Mouse (Mus musculus) myocyte (in vitro differentiated cells): ENCODE measurements at regions not wholly inside any gene's neighbourhood (a gene's known extent, or its start where the extent isn't known, plus 50 kb on each side); places are given as distances from the start of the nearest gene placed in this dataset.

Experiments
- E2F4 ChIP-seq: IDR thresholded peaks from one replicate; pipeline ENCODE4 v1.6.1; 2011; ENCODE audit warnings: mild to moderate bottlenecking, control low read depth, moderate library complexity; ENCODE audit not compliant: insufficient read depth
- MYOG ChIP-seq, 3 experiments: IDR thresholded peaks; one replicate each; pipeline ENCODE4 v1.6.1; 2011; ENCODE audit warnings: control low read depth in 2 of 3, low read depth in 2 of 3, mild to moderate bottlenecking in 2 of 3; ENCODE audit not compliant: insufficient read length in 2 of 3, control insufficient read depth in 1 of 3, insufficient read depth in 1 of 3
- POLR2A ChIP-seq: IDR thresholded peaks from one replicate; pipeline ENCODE4 v1.6.1; 2011; ENCODE audit warnings: low read depth, mild to moderate bottlenecking, control low read depth, moderate library complexity; ENCODE audit not compliant: insufficient read length
- REST ChIP-seq: IDR thresholded peaks from one replicate; pipeline ENCODE4 v1.6.1; 2011; ENCODE audit warnings: mild to moderate bottlenecking, control low read depth, moderate library complexity; ENCODE audit not compliant: insufficient read depth, insufficient read length
- TCF12 ChIP-seq: IDR thresholded peaks from one replicate; pipeline ENCODE4 v1.6.1; 2011; ENCODE audit warnings: mild to moderate bottlenecking, control low read depth; ENCODE audit not compliant: poor library complexity, insufficient read depth, severe bottlenecking
- USF1 ChIP-seq: IDR thresholded peaks from one replicate; pipeline ENCODE4 v1.6.1; 2011; ENCODE audit warnings: low read depth, mild to moderate bottlenecking, control low read depth, moderate library complexity

DNA sequence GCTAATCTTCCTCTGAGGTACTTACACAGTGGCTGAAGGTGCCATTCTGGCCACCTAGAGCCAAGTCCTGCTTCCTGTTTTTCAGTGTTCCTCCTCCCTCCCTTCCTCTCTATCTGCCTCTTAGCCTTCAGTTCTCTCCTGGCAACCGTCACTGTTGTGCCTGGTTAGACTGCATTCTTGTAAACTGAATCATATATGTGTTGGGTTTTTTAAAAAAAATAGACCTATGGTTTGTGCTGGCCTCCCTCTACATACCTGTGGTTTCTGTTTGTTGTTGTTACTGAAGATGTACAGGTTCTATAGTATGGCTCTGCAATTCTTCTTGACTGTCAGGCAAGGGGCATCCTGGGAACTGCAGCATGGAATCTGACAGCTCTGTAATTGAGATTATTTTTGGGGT, 112.5 kb upstream of the Lhx5 start:
- TF ChIP-seq E2F4: no peak
- TF ChIP-seq POLR2A: no peak
- no peak for TF ChIP-seq TCF12
- no peak for TF ChIP-seq USF1
- no peak for TF ChIP-seq MYOG (IDR thresholded peaks at IDR 0.05; ENCODE audit: control insufficient read depth in 1 of 3, insufficient read depth in 1 of 3, insufficient read length in 2 of 3, low read depth in 2 of 3)
- no peak for TF ChIP-seq REST
